Mouse (Mus musculus) liver, adult 2 months (tissue): Measurements from ENCODE around the gene Fam204a.

Experiments
- CTCF ChIP-seq: fragments of 200-500 bp; IDR thresholded peaks from 2 replicates; pipeline ENCODE4 v1.5.1; 2011; ENCODE audit warnings: low read depth, low read length, control low read depth
- POLR2A ChIP-seq: fragments of 200-500 bp; IDR thresholded peaks from 2 replicates; pipeline ENCODE4 v1.6.1; 2011; ENCODE audit warnings: low read length, control low read depth; ENCODE audit not compliant: insufficient read depth; ENCODE audit errors: extremely low read depth

GRCm38 (mm10) chr19:60155266-60155665, 71.2 kb downstream of the Fam204a start:
- TF ChIP-seq POLR2A (no peak), CTCF (no peak)
